Mouse (Mus musculus): ENCODE measurements around the gene Tubd1. TPM values are rescaled to one million over a fixed set of nuclear protein-coding genes. Genes with fewer than 3 reads are reported as not detected.

Tubd1 gene
- polyA plus RNA-seq, 1 experiment from 2014 or later = 9.6 TPM

GRCm38 (mm10) chr11:86596187-86596960, 51.6 kb downstream of the Tubd1 start:
- 91% methylated on average over 7 of the region's 7 CpGs for WGBS
- Histone ChIP-seq H3K4me3 (no peak overlapping the region), H3K9ac (replicated peaks) (no peak overlapping the region), H3K4me1 (0 out of 2 replicates have a peak, but pooled peaks cover 5% of the 10 kb centered on the region), H3K27me3 (no peaks in the 10 kb centered on the region), H3K9me3 (no peaks in the 10 kb centered on the region), H3K4me2 (replicated peaks) (no peak overlapping the region), H3K27ac (replicated peaks) (no peak overlapping the region), H3K36me3 (no peaks in the 10 kb centered on the region)
- no peak for ATAC-seq (ENCODE audit: low FRiP score, low read depth)

- Histone ChIP-seq H3K9ac (replicated peaks) (no peak overlapping the region), H3K4me1 (0 out of 2 replicates have a peak, but pooled peaks cover 5% of the 10 kb centered on the region), H3K9me3 (no peaks in the 10 kb centered on the region), H3K27ac (replicated peaks) (no peak overlapping the region), H3K36me3 (no peaks in the 10 kb centered on the region), H3K4me3 (no peak overlapping the region), H3K27me3 (no peaks in the 10 kb centered on the region), H3K4me2 (replicated peaks) (no peak overlapping the region)
- no peak for ATAC-seq (ENCODE audit: low FRiP score, low read depth)
- 97% methylated on average over 3 of the region's 3 CpGs for WGBS
Observed at GRCm38 (mm10) chr11:86596976-86597375, 52.2 kb downstream of the Tubd1 start.

- WGBS = 93% methylated on average over 5 of the region's 5 CpGs
- H3K9me3 ChIP-seq = no peaks in the 10 kb centered on the region
Observed at GRCm38 (mm10) chr11:86598154-86598553, 53.4 kb downstream of the Tubd1 start.

GRCm38 (mm10) chr11:86598572-86598971, 53.8 kb downstream of the Tubd1 start:
- no peaks in the 10 kb centered on the region for H3K27me3 ChIP-seq
- H3K4me2 ChIP-seq (replicated peaks) = no peak overlapping the region
- no peak for ATAC-seq (ENCODE audit: low FRiP score, low read depth)
- H3K4me1 ChIP-seq = no peaks in the 10 kb centered on the region
- no peak overlapping the region for H3K9ac ChIP-seq (replicated peaks)
- no peak overlapping the region for H3K27ac ChIP-seq (replicated peaks)
- WGBS = 84% methylated on average over 1 of the region's 1 CpGs
- H3K36me3 ChIP-seq = no peaks in the 10 kb centered on the region
- H3K9me3 ChIP-seq = no peaks in the 10 kb centered on the region
- H3K4me3 ChIP-seq = no peak overlapping the region

More at GRCm38 (mm10) chr11:86598154-86598553, 53.4 kb downstream of the Tubd1 start:
- no peaks in the 10 kb centered on the region for H3K27me3 ChIP-seq
- 0 out of 2 replicates have a peak, but pooled peaks cover 2% of the 10 kb centered on the region for H3K4me1 ChIP-seq
- H3K36me3 ChIP-seq = no peaks in the 10 kb centered on the region
- no peak overlapping the region for H3K4me2 ChIP-seq (replicated peaks)
- no peak overlapping the region for H3K4me3 ChIP-seq
- no peak overlapping the region for H3K9ac ChIP-seq (replicated peaks)
- no peak for ATAC-seq (ENCODE audit: low FRiP score, low read depth)
- no peak overlapping the region for H3K27ac ChIP-seq (replicated peaks)

GRCm38 (mm10) chr11:86599378-86600208, 54.8 kb downstream of the Tubd1 start:
- H3K4me3 ChIP-seq = no peak overlapping the region
- no peak overlapping the region for H3K9ac ChIP-seq (replicated peaks)
- H3K27ac ChIP-seq (replicated peaks) = no peak overlapping the region
- H3K4me1 ChIP-seq = no peaks in the 10 kb centered on the region
- H3K9me3 ChIP-seq = no peaks in the 10 kb centered on the region
- no peaks in the 10 kb centered on the region for H3K27me3 ChIP-seq
- no peak overlapping the region for H3K4me2 ChIP-seq (replicated peaks)
- no peak for ATAC-seq (ENCODE audit: low FRiP score, low read depth)
- WGBS = 78% methylated on average over 4 of the region's 4 CpGs
- H3K36me3 ChIP-seq = no peaks in the 10 kb centered on the region

- 93% methylated on average over 7 of the region's 7 CpGs for WGBS
- no peak for ATAC-seq (ENCODE audit: low FRiP score, low read depth)
Observed at GRCm38 (mm10) chr11:86600209-86600557, 55.4 kb downstream of the Tubd1 start.

GRCm38 (mm10) chr11:86602116-86602515, 57.3 kb downstream of the Tubd1 start:
- 62% methylated on average over 3 of the region's 3 CpGs for WGBS
- no peaks in the 10 kb centered on the region for H3K4me1 ChIP-seq
- ATAC-seq (ENCODE audit: low FRiP score, low read depth) = no peak

More at GRCm38 (mm10) chr11:86600209-86600557, 55.4 kb downstream of the Tubd1 start:
- no peak overlapping the region for H3K9ac ChIP-seq (replicated peaks)
- H3K27me3 ChIP-seq = no peaks in the 10 kb centered on the region
- no peaks in the 10 kb centered on the region for H3K9me3 ChIP-seq
- no peak overlapping the region for H3K4me2 ChIP-seq (replicated peaks)
- H3K27ac ChIP-seq (replicated peaks) = no peak overlapping the region
- no peak overlapping the region for H3K4me3 ChIP-seq
- no peaks in the 10 kb centered on the region for H3K4me1 ChIP-seq
- H3K36me3 ChIP-seq = no peaks in the 10 kb centered on the region

GRCm38 (mm10) chr11:86603719-86604118, 58.9 kb downstream of the Tubd1 start:
- Histone ChIP-seq H3K4me2 (replicated peaks) (no peak overlapping the region), H3K27ac (replicated peaks) (no peak overlapping the region), H3K27me3 (no peaks in the 10 kb centered on the region), H3K4me3 (no peak overlapping the region), H3K9ac (replicated peaks) (no peak overlapping the region), H3K4me1 (no peaks in the 10 kb centered on the region), H3K36me3 (peaks cover 12% of the 10 kb centered on the region), H3K9me3 (no peaks in the 10 kb centered on the region)
- 88% methylated on average over 1 of the region's 1 CpGs for WGBS
- ATAC-seq (ENCODE audit: low FRiP score, low read depth) = no peak

More at GRCm38 (mm10) chr11:86602116-86602515, 57.3 kb downstream of the Tubd1 start:
- H3K9me3 ChIP-seq = no peaks in the 10 kb centered on the region
- H3K27ac ChIP-seq (replicated peaks) = no peak overlapping the region
- H3K36me3 ChIP-seq = peaks cover 12% of the 10 kb centered on the region
- no peak overlapping the region for H3K9ac ChIP-seq (replicated peaks)
- no peaks in the 10 kb centered on the region for H3K27me3 ChIP-seq
- H3K4me3 ChIP-seq = no peak overlapping the region
- H3K4me2 ChIP-seq (replicated peaks) = no peak overlapping the region

- Histone ChIP-seq H3K4me3 (no peak overlapping the region), H3K9ac (replicated peaks) (no peak overlapping the region), H3K27ac (replicated peaks) (no peak overlapping the region), H3K9me3 (no peaks in the 10 kb centered on the region), H3K4me1 (no peaks in the 10 kb centered on the region), H3K36me3 (peaks cover 12% of the 10 kb centered on the region), H3K4me2 (replicated peaks) (no peak overlapping the region), H3K27me3 (no peaks in the 10 kb centered on the region)
- ATAC-seq (ENCODE audit: low FRiP score, low read depth) = no peak
- whole genome bisulfite sequencing = 93% methylated on average over 3 of the region's 3 CpGs
Observed at GRCm38 (mm10) chr11:86604289-86604688, 59.5 kb downstream of the Tubd1 start.

GRCm38 (mm10) chr11:86604732-86605520, 60.1 kb downstream of the Tubd1 start:
- no peak overlapping the region for H3K4me3 ChIP-seq
- H3K36me3 ChIP-seq = peaks cover 12% of the 10 kb centered on the region
- H3K27ac ChIP-seq (replicated peaks) = no peak overlapping the region
- WGBS = 93% methylated on average over 5 of the region's 5 CpGs
- no peaks in the 10 kb centered on the region for H3K9me3 ChIP-seq
- no peak overlapping the region for H3K4me2 ChIP-seq (replicated peaks)
- no peaks in the 10 kb centered on the region for H3K4me1 ChIP-seq
- no peak overlapping the region for H3K9ac ChIP-seq (replicated peaks)
- H3K27me3 ChIP-seq = no peaks in the 10 kb centered on the region
- no peak for ATAC-seq (ENCODE audit: low FRiP score, low read depth)

GRCm38 (mm10) chr11:86606621-86607339, 62.0 kb downstream of the Tubd1 start:
- WGBS = 96% methylated on average over 2 of the region's 2 CpGs
- H3K36me3 ChIP-seq = peaks cover 16% of the 10 kb centered on the region
- H3K4me3 ChIP-seq = no peak overlapping the region
- no peaks in the 10 kb centered on the region for H3K9me3 ChIP-seq
- no peak for ATAC-seq (ENCODE audit: low FRiP score, low read depth)
- H3K27me3 ChIP-seq = no peaks in the 10 kb centered on the region
- no peak overlapping the region for H3K4me2 ChIP-seq (replicated peaks)
- no peak overlapping the region for H3K9ac ChIP-seq (replicated peaks)
- H3K4me1 ChIP-seq = no peaks in the 10 kb centered on the region
- no peak overlapping the region for H3K27ac ChIP-seq (replicated peaks)
